Mouse (Mus musculus) megakaryocyte progenitor cell, adult 5-6 weeks (primary cell): ENCODE measurements around the gene Olfr1490. TPM values are rescaled to one million over a fixed set of nuclear protein-coding genes. Genes with fewer than 3 reads are reported as not detected.
"Not testable (repeated sequence)": the region's sequence is repeated elsewhere in the genome, so short reads cannot be mapped to it uniquely, and the experiment has no call there.

Source experiments
- ATAC-seq: replicated peaks from 2 replicates; pipeline ENCODE4 v1.8.0; 2016; ENCODE audit warnings: mild to moderate bottlenecking, moderate TSS enrichment, inconsistent platforms; ENCODE audit not compliant: poor library complexity
- total RNA-seq, 2 experiments: library from RNA; stranded (forward) in 1 of 2; stranded (reverse) in 1 of 2; fragments of 157-497, 149-512 nt in 1 of 2; fragments of 200-1000 nt in 1 of 2; gene quantifications; 2 replicates each; pipeline versions ENCODE4 v1.2.3 to v1.2.4; 2015 to 2017

Gene Olfr1490
- total RNA-seq (2015) (not detected in 2 replicates), total RNA-seq (2017) (not detected in 2 replicates)

DNA sequence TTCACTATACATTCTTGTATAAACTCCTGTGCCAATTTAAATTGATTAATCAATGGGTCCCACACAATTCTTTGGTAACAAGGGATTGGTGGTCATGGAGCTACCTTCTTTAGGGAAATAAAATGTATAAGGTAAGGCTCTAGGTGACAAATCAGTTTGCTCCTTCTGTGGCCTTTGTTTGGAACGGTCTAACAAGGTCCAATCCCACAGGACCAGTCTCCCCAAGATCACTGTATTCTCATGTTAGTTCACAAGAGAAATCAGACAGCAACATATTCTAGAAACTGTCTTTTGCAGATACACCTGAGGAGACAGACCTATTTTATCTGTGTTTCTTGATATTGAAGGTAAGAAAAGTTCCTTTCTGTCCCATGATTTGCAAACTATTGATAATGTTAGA, at the start of gene Olfr1490:
Olfr1490 (plus strand) TSS at position 301 of the 400 bp plus-strand sequence.
- ATAC-seq: no peak

DNA sequence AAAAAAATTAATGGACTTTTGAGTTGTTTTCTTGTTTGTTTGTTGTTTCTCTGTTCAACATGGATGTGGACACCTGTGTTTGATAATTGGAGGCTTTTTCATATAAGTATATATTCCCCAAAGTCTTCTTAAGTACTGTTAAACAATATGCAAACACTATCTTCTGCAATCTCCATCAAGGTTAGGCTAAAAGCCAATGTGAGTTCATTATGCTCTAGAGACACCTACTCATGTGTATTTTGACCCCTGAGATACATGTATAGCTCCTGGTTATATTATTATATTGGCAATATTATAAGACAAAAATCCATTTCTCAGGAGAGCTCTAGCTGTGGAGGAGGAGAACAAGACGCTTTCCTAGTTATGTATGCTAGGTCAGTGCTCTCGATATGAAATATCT, 33.8 kb upstream of the Olfr1490 start, which contains the start of gene Olfr1487:
Olfr1487 (plus strand) TSS at position 301 of the 400 bp plus-strand sequence.
- not testable (repeated sequence) for ATAC-seq

GRCm38 (mm10) chr19:13631321-13631720, 19.6 kb upstream of the Olfr1490 start, which contains the start of gene Olfr1489:
Gene Olfr1489, plus strand, starts transcription at chr19:13631621.
- no peak for ATAC-seq

- no peak for ATAC-seq
These were observed 46.1 kb downstream of the Olfr1490 start, which contains the start of gene Olfr1491 for GRCm38 (mm10) chr19:13696968-13697367. Gene Olfr1491, plus strand, starts transcription at chr19:13697268.

Other genes starting within 250 kb of the Olfr1490 start
- gene Olfr1469, start 243.2 kb upstream of the Olfr1490 start, total RNA-seq (2015): not detected in 2 replicates
- gene Olfr1469, start 243.2 kb upstream of the Olfr1490 start, total RNA-seq (2017): not detected in 2 replicates
- gene Olfr1471, start 207.7 kb upstream of the Olfr1490 start, total RNA-seq (2015): not detected in 2 replicates
- gene Olfr1471, start 207.7 kb upstream of the Olfr1490 start, total RNA-seq (2017): not detected in 2 replicates
- gene Olfr1472, start 195.0 kb upstream of the Olfr1490 start, total RNA-seq (2015): not detected in 2 replicates
- not detected in 2 replicates for gene Olfr1472, start 195.0 kb upstream of the Olfr1490 start, total RNA-seq (2017)
- gene Olfr1474, start 181.5 kb upstream of the Olfr1490 start, total RNA-seq (2015): not detected in 2 replicates
- not detected in 2 replicates for gene Olfr1474, start 181.5 kb upstream of the Olfr1490 start, total RNA-seq (2017)
- gene Olfr1475, start 170.9 kb upstream of the Olfr1490 start, total RNA-seq (2015): not detected in 2 replicates
- gene Olfr1475, start 170.9 kb upstream of the Olfr1490 start, total RNA-seq (2017): not detected in 2 replicates
- not detected in 2 replicates for gene Olfr1477, start 150.5 kb upstream of the Olfr1490 start, total RNA-seq (2015)
- gene Olfr1477, start 150.5 kb upstream of the Olfr1490 start, total RNA-seq (2017): not detected in 2 replicates
- not detected in 2 replicates for gene Olfr1480, start 123.2 kb upstream of the Olfr1490 start, total RNA-seq (2015)
- not detected in 2 replicates for gene Olfr1480, start 123.2 kb upstream of the Olfr1490 start, total RNA-seq (2017)
- gene Olfr1484, start 67.6 kb upstream of the Olfr1490 start, total RNA-seq (2015): not detected in 2 replicates
- gene Olfr1484, start 67.6 kb upstream of the Olfr1490 start, total RNA-seq (2017): not detected in 2 replicates
- not detected in 2 replicates for gene Olfr1487, start 33.7 kb upstream of the Olfr1490 start, total RNA-seq (2015)
- not detected in 2 replicates for gene Olfr1487, start 33.7 kb upstream of the Olfr1490 start, total RNA-seq (2017)
- not detected in 2 replicates for gene Olfr1489, start 19.5 kb upstream of the Olfr1490 start, total RNA-seq (2015)
- not detected in 2 replicates for gene Olfr1489, start 19.5 kb upstream of the Olfr1490 start, total RNA-seq (2017)
- gene Olfr1491, start 46.2 kb downstream of the Olfr1490 start, total RNA-seq (2015): not detected in 2 replicates
- gene Olfr1491, start 46.2 kb downstream of the Olfr1490 start, total RNA-seq (2017): not detected in 2 replicates
- not detected in 2 replicates for gene Olfr1493-ps1, start 72.2 kb downstream of the Olfr1490 start, total RNA-seq (2015)
- not detected in 2 replicates for gene Olfr1493-ps1, start 72.2 kb downstream of the Olfr1490 start, total RNA-seq (2017)
- not detected in 2 replicates for gene Olfr1494, start 88.6 kb downstream of the Olfr1490 start, total RNA-seq (2015)
- not detected in 2 replicates for gene Olfr1494, start 88.6 kb downstream of the Olfr1490 start, total RNA-seq (2017)
- gene Olfr1495, start 113.5 kb downstream of the Olfr1490 start, total RNA-seq (2015): not detected in 2 replicates
- gene Olfr1495, start 113.5 kb downstream of the Olfr1490 start, total RNA-seq (2017): not detected in 2 replicates
- not detected in 2 replicates for gene Olfr1496, start 126.8 kb downstream of the Olfr1490 start, total RNA-seq (2015)
- not detected in 2 replicates for gene Olfr1496, start 126.8 kb downstream of the Olfr1490 start, total RNA-seq (2017)
- gene Olfr1497, start 147.1 kb downstream of the Olfr1490 start, total RNA-seq (2015): not detected in 2 replicates
- gene Olfr1497, start 147.1 kb downstream of the Olfr1490 start, total RNA-seq (2017): not detected in 2 replicates
- gene Olfr1499, start 168.4 kb downstream of the Olfr1490 start, total RNA-seq (2015): not detected in 2 replicates
- not detected in 2 replicates for gene Olfr1499, start 168.4 kb downstream of the Olfr1490 start, total RNA-seq (2017)
- gene Olfr1500, start 179.4 kb downstream of the Olfr1490 start, total RNA-seq (2015): not detected in 2 replicates
- not detected in 2 replicates for gene Olfr1500, start 179.4 kb downstream of the Olfr1490 start, total RNA-seq (2017)
- not detected in 2 replicates for gene Olfr1501, start 199.6 kb downstream of the Olfr1490 start, total RNA-seq (2015)
- not detected in 2 replicates for gene Olfr1501, start 199.6 kb downstream of the Olfr1490 start, total RNA-seq (2017)
- not detected in 2 replicates for gene Olfr1502, start 210.7 kb downstream of the Olfr1490 start, total RNA-seq (2015)
- not detected in 2 replicates for gene Olfr1502, start 210.7 kb downstream of the Olfr1490 start, total RNA-seq (2017)
- gene Olfr1504, start 246.8 kb downstream of the Olfr1490 start, total RNA-seq (2015): not detected in 2 replicates
- not detected in 2 replicates for gene Olfr1504, start 246.8 kb downstream of the Olfr1490 start, total RNA-seq (2017)